Mouse (Mus musculus): ENCODE data around the gene Srprb.

The Srprb gene

DNA sequence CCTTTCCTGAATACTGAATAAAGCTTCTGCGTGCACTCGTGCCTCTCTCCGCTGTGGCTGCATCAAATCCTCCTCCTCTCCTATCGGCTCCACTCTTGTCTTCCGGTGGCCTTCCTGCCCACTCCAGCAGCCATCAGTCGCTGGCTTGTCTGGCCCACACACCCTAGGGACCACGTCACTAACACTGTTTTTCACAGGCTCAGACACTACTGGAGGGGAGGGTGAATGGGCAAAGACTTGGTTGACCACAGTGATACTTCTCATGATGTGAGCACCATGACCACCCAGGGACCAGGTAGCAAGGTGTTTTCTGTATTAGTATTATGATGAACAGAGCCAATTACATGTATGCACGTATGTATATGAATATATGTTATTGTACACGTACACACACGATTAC lies 55.7 kb downstream of the Srprb start:
- DNase-seq (ENCODE audit: low spot score in 2 of 2): no peak

DNA sequence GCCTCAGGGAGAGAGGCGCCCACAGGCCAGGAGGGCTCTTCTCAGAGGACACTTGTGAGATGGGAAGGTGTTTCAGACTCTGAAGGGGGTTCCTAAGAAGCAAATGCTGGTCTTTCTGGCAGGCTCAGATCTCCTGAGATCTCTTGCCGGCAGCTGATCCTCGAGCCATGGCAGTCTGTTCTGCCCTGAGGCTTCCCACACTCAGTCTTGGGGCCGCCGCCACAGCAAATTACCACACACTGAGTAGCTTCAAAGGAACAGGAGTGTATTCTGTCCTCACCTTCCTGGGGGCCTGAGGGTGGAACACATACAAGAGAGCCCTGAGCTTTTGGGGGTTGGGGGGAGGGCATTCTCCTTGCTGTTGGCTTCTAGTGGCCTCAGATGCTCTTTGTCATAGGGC lies 56.6 kb downstream of the Srprb start:
- DNase-seq (ENCODE audit: low spot score in 2 of 2): no peak

DNA sequence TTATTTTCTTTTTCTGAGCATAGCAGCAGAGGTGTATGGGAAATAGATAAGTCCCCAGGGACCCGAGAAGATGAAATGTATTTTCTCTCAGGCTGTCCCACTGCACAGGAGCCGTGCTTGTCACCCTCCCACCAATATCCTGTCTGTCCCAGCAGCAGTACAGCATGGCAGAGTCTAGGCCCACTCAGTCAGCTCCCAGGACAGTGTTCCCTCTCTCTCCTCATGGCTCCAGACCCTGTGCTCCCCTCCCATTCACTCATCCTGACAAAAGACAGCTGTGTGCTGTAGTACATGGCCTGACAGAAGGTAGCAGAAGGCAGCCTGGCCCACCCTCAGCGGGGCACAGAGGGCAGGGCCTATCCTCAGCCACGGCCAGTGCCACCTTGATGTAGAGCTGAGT lies 58.1 kb downstream of the Srprb start:
- no peak for DNase-seq (ENCODE audit: low spot score in 2 of 2)

DNA sequence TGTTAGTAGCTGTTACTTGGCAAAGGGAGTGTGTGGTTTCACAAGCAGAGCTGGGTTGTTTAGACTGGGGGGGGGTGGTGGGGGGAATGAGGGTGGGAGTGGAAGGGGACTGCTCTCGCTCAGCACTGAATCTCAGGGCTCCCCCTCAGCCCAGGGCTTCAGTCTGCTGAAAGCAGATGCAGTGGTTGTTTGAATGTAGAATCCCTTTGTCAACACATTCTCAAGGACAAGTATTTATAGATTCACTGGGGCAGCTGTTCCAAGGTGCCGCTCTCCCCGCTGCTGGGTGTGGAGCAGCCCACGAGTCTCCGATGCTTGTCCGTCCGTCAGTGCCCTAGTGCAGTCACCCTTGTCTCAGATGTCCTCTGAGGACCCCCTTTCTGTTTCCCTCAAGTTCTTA lies 60.7 kb downstream of the Srprb start:
- DNase-seq (ENCODE audit: low spot score in 2 of 2): no peak

DNA sequence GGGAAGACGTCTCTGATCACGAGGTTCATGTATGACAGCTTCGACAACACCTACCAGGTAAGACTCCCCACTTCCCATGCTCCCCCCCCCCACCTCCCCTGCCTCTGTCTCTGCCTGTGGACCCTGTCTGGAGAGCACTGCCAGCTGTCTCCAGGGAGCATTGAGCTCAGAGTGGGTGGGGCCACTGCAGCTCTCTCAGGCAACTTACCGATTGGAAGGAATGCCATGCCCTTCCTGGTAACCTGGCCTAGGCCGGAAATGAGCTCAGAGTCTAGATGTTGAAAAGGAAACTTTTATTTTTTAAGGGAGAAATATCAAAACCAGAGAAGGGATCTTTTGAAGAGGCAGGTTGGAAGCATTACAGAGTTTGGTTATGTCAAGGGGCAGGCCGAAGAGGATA lies 61.6 kb downstream of the Srprb start:
- no peak for DNase-seq (ENCODE audit: low spot score in 2 of 2)

DNA sequence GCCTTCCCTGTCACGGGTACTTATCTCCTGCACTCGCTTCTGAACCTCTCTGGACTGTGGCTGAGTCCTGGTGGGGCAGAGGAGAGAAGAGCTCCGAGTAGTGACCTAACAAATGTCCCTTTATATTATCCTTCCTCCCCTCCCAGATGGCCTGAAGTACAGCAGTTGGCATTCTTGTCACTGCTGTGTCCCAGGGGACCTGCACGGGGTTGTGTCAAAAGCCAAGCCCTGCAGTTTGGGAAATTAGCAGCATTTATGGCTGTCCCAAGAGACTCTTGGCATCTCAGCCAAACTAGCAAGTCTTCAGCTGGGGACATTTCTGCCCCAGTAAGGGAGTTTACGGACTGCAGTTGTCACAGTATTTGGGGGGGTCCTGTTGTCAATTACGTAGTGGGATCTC lies 62.5 kb downstream of the Srprb start:
- no peak for DNase-seq (ENCODE audit: low spot score in 2 of 2)
